Mouse (Mus musculus) heart, embryonic 14.5 days (tissue): ENCODE measurements around the gene Trim31. TPM values are rescaled to one million over a fixed set of nuclear protein-coding genes. Genes with fewer than 3 reads are reported as not detected.

Experiments used
- ATAC-seq: fragments of 200-750 bp; cut with Nextera tagmentation; 2 replicates; pipeline ENCODE4 v1.8.0; 2017; ENCODE audit warnings: low read depth, moderate TSS enrichment; ENCODE audit not compliant: insufficient number of reproducible peaks, insufficient read depth, low FRiP score
- H3K27ac ChIP-seq, 2 experiments: fragments of 200-500 bp in 1 of 2; fragments of 300-500 bp in 1 of 2; sonication (generic) in 1 of 2; replicated peaks in 1 of 2; 2 replicates each; pipeline ENCODE4 v1.5.1; 2012 to 2014; ENCODE audit warnings: low read depth in 2 of 2, low read length in 2 of 2, control low read depth in 1 of 2, mild to moderate bottlenecking in 1 of 2, mixed read lengths in 1 of 2; ENCODE audit not compliant: control insufficient read depth in 1 of 2, insufficient read depth in 1 of 2
- H3K27me3 ChIP-seq: fragments of 300-500 bp; sonication (generic); 2 replicates; pipeline ENCODE4 v1.6.1; 2014; ENCODE audit warnings: mild to moderate bottlenecking, low read length, control low read depth; ENCODE audit not compliant: control insufficient read depth, insufficient read depth
- H3K36me3 ChIP-seq: fragments of 300-500 bp; sonication (generic); 2 replicates; pipeline ENCODE4 v1.6.1; 2014; ENCODE audit warnings: mild to moderate bottlenecking, control low read depth, low read length, mixed read lengths; ENCODE audit not compliant: control insufficient read depth, insufficient read depth
- H3K4me1 ChIP-seq, 2 experiments: fragments of 200-500 bp in 1 of 2; fragments of 300-500 bp in 1 of 2; sonication (generic) in 1 of 2; 2 replicates each; pipeline ENCODE4 v1.6.1; 2012 to 2014; ENCODE audit warnings: low read length in 2 of 2, control low read depth in 1 of 2, mixed read lengths in 1 of 2; ENCODE audit not compliant: control insufficient read depth in 2 of 2, insufficient read depth in 2 of 2
- H3K4me2 ChIP-seq: fragments of 300-500 bp; sonication (generic); 2 replicates; pipeline ENCODE4 v1.6.1; 2014; ENCODE audit warnings: mild to moderate bottlenecking, low read length
- H3K4me3 ChIP-seq, 2 experiments: fragments of 200-500 bp in 1 of 2; fragments of 300-500 bp in 1 of 2; sonication (generic) in 1 of 2; 2 replicates each; pipeline ENCODE4 v1.5.1; 2012 to 2014; ENCODE audit warnings: low read length in 2 of 2, mild to moderate bottlenecking in 2 of 2, control low read depth in 1 of 2, low read depth in 1 of 2, moderate library complexity in 1 of 2; ENCODE audit not compliant: control insufficient read depth in 1 of 2, insufficient read depth in 1 of 2
- H3K9ac ChIP-seq: fragments of 300-500 bp; sonication (generic); 2 replicates; pipeline ENCODE4 v1.6.1; 2014; ENCODE audit warnings: mild to moderate bottlenecking, low read length
- H3K9me3 ChIP-seq: fragments of 300-500 bp; sonication (generic); 2 replicates; pipeline ENCODE4 v1.6.1; 2016; ENCODE audit warnings: low read length, control low read depth; ENCODE audit not compliant: control insufficient read depth
- WGBS: fragments of 180-500 bp; shearing (Covaris S2); extraction: QIAGEN DNeasy Blood & Tissue Kit; methylation state at CpG from one replicate; pipeline ENCODE4 v1.1.7; 2014; 5-methylcytosine and 5-hydroxymethylcytosine counted together
- polyA plus RNA-seq: library from polyadenylated mRNA; unstranded; fragments of >200 nt; fragmentation: Nextera tagmentation; extraction: Ambion mirVana; gene quantifications from 2 replicates; pipeline ENCODE4 v1.2.1, GENCODE M21; 2014

Gene Trim31
- polyA plus RNA-seq, 1 experiment from 2014 or later = not detected

DNA sequence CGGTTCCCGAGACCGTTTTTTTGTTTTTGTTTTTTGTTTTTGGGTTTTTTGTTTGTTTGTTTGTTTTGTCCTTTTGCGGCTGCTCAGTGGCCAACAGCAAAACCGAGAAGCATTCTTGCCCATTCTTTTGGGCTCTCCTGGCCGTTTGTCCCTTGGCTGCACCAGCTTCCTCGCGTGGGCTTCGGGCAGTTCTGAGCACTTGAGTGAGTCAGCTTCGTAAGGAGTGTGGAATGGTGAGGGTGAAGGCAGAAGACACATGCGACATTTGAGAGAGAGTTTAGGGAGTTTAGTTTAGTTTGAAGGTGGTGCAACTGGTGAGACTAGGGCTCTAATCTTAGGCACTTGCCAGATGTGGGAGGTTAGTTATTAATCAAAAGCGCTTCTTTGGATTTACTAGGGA is 61.0 kb downstream of the Trim31 start:
- WGBS = 13% methylated on average over 12 of the region's 12 CpGs
- H3K27ac ChIP-seq = peak overlapping the region; percentile 58 to 81; a peak in 3 of 4 replicates

More for the DNA sequence above, 61.0 kb downstream of the Trim31 start:
- H3K9me3 ChIP-seq = no peaks in the 10 kb centered on the region
- peak overlapping the region; percentile 63 to 69 for H3K4me3 ChIP-seq
- no peaks in the 10 kb centered on the region for H3K27me3 ChIP-seq
- peaks cover 4 to 14% of the 10 kb centered on the region in 2 experiments for H3K4me1 ChIP-seq
- H3K4me2 ChIP-seq = peak overlapping the region; percentile 79
- peaks cover 27% of the 10 kb centered on the region for H3K36me3 ChIP-seq
- peak overlapping the region; percentile 76 for H3K9ac ChIP-seq
- ATAC-seq = no peak

Other genes with a start within 250 kb of the Trim31 start
- gene H2-M1, start 225.9 kb upstream of the Trim31 start, polyA plus RNA-seq = not detected in 2 replicates
- not detected in 2 replicates for gene H2-M10.5, start 125.2 kb upstream of the Trim31 start, polyA plus RNA-seq
- gene H2-M10.6, start 85.9 kb upstream of the Trim31 start, polyA plus RNA-seq = not detected in 2 replicates
- gene Trim26, start 61.0 kb upstream of the Trim31 start, polyA plus RNA-seq = 17.6 and 18.8 TPM in 2 replicates
- 0.19 TPM in 1 of 2 replicates, not detected in the other for gene Trim15, start 30.9 kb upstream of the Trim31 start, polyA plus RNA-seq
- gene Trim10, start 28.5 kb upstream of the Trim31 start, polyA plus RNA-seq = 4.7 and 6.8 TPM in 2 replicates
- gene Trim40, start 8.0 kb upstream of the Trim31 start, polyA plus RNA-seq = not detected in 2 replicates
- gene Rnf39, start 44.8 kb downstream of the Trim31 start, polyA plus RNA-seq = 0.24 and 0.45 TPM in 2 replicates
- 95.7 and 98.4 TPM in 2 replicates for gene Ppp1r11, start 53.6 kb downstream of the Trim31 start, polyA plus RNA-seq
- gene Znrd1, start 60.4 kb downstream of the Trim31 start, polyA plus RNA-seq = 42.0 and 43.9 TPM in 2 replicates
- 8.1 and 8.6 TPM in 2 replicates for gene Znrd1as, start 60.5 kb downstream of the Trim31 start, polyA plus RNA-seq
- 0.32 TPM in 1 of 2 replicates, not detected in the other for gene 2410137M14Rik, start 83.1 kb downstream of the Trim31 start, polyA plus RNA-seq
- gene H2-M5, start 91.4 kb downstream of the Trim31 start, polyA plus RNA-seq = 0.23 and 0.75 TPM in 2 replicates
- gene Zfp57, start 103.0 kb downstream of the Trim31 start, polyA plus RNA-seq = 38.3 and 43.4 TPM in 2 replicates
- gene Mog, start 125.3 kb downstream of the Trim31 start, polyA plus RNA-seq = 0.15 TPM in 1 of 2 replicates, not detected in the other
- gene Gabbr1, start 147.8 kb downstream of the Trim31 start, polyA plus RNA-seq = 3.6 and 8.0 TPM in 2 replicates
- not detected in 2 replicates for gene Olfr90, start 190.4 kb downstream of the Trim31 start, polyA plus RNA-seq
- not detected in 2 replicates for gene Olfr91, start 200.2 kb downstream of the Trim31 start, polyA plus RNA-seq
- not detected in 2 replicates for gene Olfr92, start 222.0 kb downstream of the Trim31 start, polyA plus RNA-seq